Mouse (Mus musculus) thymus, adult 2 months (tissue): ENCODE measurements at regions not wholly inside any gene's neighbourhood (a gene's known extent, or its start where the extent isn't known, plus 50 kb on each side); places are given as distances from the start of the nearest gene placed in this dataset.

Source experiments
- CTCF ChIP-seq: fragments of 200-500 bp; IDR thresholded peaks from 2 replicates; pipeline ENCODE4 v1.5.1; 2012; ENCODE audit warnings: mild to moderate bottlenecking, control low read depth, low read length, moderate library complexity, borderline replicate concordance; ENCODE audit not compliant: control insufficient read depth, poor library complexity, insufficient read depth; ENCODE audit errors: extremely low read depth
- POLR2A ChIP-seq: fragments of 200-500 bp; IDR thresholded peaks from 2 replicates; pipeline ENCODE4 v1.6.1; 2012; ENCODE audit warnings: mild to moderate bottlenecking, low read length, control low read depth, moderate library complexity; ENCODE audit not compliant: control insufficient read depth, poor library complexity, insufficient read depth; ENCODE audit errors: extremely low read depth

DNA sequence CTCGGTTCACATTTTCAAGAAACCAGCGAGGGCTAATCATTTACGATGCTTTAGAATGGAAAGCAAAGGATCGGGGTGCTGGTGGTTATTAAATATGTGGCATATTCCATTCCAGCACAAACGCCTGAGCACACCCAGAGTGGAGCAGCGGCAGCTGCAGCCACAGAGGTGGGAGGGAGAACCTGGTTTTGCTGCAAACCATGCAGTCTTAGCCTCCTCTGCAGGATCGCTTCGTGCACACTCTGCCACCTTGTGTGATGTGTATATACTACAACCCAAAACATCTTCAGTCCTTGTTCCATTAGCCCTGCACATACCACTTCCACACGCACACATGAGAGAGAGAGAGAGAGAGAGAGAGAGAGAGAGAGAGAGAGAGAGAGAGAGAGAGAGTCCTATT, 321.7 kb upstream of the Map3k7 start:
- TF ChIP-seq CTCF (no peak), POLR2A (no peak)
